Mouse (Mus musculus) ES-E14 (cell line): ENCODE measurements around the gene Paqr8. TPM values are rescaled to one million over a fixed set of nuclear protein-coding genes. Genes with fewer than 3 reads are reported as not detected.
"Not testable (repeated sequence)": the region's sequence is repeated elsewhere in the genome, so short reads cannot be mapped to it uniquely, and the experiment has no call there.

Source experiments
- DNase-seq: peaks from one replicate; pipeline ENCODE4 v3.0.0-alpha.2; 2013; ENCODE audit warnings: low read depth, low spot score
- H3K27ac ChIP-seq: 2 replicates; pipeline ENCODE4 v1.5.1; 2012; ENCODE audit warnings: low read depth, mild to moderate bottlenecking, low read length, moderate library complexity, mixed read lengths; ENCODE audit not compliant: poor library complexity, insufficient read depth, severe bottlenecking
- H3K36me3 ChIP-seq: 2 replicates; pipeline ENCODE4 v1.6.1; 2012; ENCODE audit warnings: mild to moderate bottlenecking, low read length, moderate library complexity, mixed read lengths; ENCODE audit not compliant: control insufficient read depth, poor library complexity, insufficient read depth, severe bottlenecking
- H3K4me1 ChIP-seq, 2 experiments: fragments of 150-350 bp in 1 of 2; sonication (generic) in 1 of 2; 2 replicates each; pipeline ENCODE4 v1.6.1; 2012; ENCODE audit warnings: low read length in 2 of 2, mild to moderate bottlenecking in 1 of 2, mixed read lengths in 1 of 2; ENCODE audit not compliant: control insufficient read depth in 2 of 2, insufficient read depth in 2 of 2, poor library complexity in 1 of 2
- H3K4me3 ChIP-seq, 2 experiments: fragments of 150-350 bp in 1 of 2; sonication (generic) in 1 of 2; 2 replicates each; pipeline ENCODE4 v1.5.1; 2012; ENCODE audit warnings: low read length in 2 of 2, low read depth in 1 of 2, mild to moderate bottlenecking in 1 of 2, mixed read lengths in 1 of 2; ENCODE audit not compliant: insufficient read depth in 1 of 2, poor library complexity in 1 of 2, severe bottlenecking in 1 of 2
- H3K9ac ChIP-seq: 2 replicates; pipeline ENCODE4 v1.6.1; 2012; ENCODE audit warnings: low read depth, mild to moderate bottlenecking, low read length, mixed read lengths; ENCODE audit not compliant: poor library complexity, insufficient read depth, severe bottlenecking
- H3K9me3 ChIP-seq: fragments of 150-350 bp; sonication (generic); 2 replicates; pipeline ENCODE4 v1.6.1; 2012; ENCODE audit warnings: low read depth, mild to moderate bottlenecking, low read length; ENCODE audit not compliant: control insufficient read depth, insufficient read depth
- CHD2 ChIP-seq: IDR thresholded peaks from 2 replicates; pipeline ENCODE4 v1.6.1; 2014; ENCODE audit warnings: mild to moderate bottlenecking, low read depth, low read length, inconsistent platforms
- HCFC1 ChIP-seq: IDR thresholded peaks from 2 replicates; pipeline ENCODE4 v1.6.1; 2012; ENCODE audit warnings: low read length, inconsistent platforms, borderline replicate concordance; ENCODE audit not compliant: insufficient read depth
- MAFK ChIP-seq: IDR thresholded peaks from 2 replicates; pipeline ENCODE4 v1.6.1; 2014; ENCODE audit warnings: mild to moderate bottlenecking, low read depth, low read length, inconsistent platforms; ENCODE audit not compliant: insufficient read depth
- ZC3H11A ChIP-seq: IDR thresholded peaks from 2 replicates; pipeline ENCODE4 v1.6.1; 2012; ENCODE audit warnings: low read depth, mild to moderate bottlenecking, inconsistent platforms, low read length, borderline replicate concordance
- ZNF384 ChIP-seq: IDR thresholded peaks from 2 replicates; pipeline ENCODE4 v1.6.1; 2012; ENCODE audit warnings: low read depth, low read length, inconsistent platforms
- in situ Hi-C, 2 experiments: fragments of 600-800 bp; cut with MboI; formaldehyde crosslinking; loops; one replicate each; pipeline ENCODE4 v1.15.1; 2025; ENCODE audit warnings: low sequenced_read_pairs in 2 of 2, inconsistent platforms in 1 of 2; ENCODE audit not compliant: unreplicated experiment in 2 of 2
- total RNA-seq: library from RNA; depleted of rRNA; stranded (reverse); fragments of 300-350 nt; gene quantifications from 2 replicates; pipeline ENCODE4 v1.2.3, GENCODE M21; 2012

Gene Paqr8
- total RNA-seq, 1 experiment, result 1.7 TPM

GRCm38 (mm10) chr1:20922612-20923399 is 32.4 kb downstream of the Paqr8 start:
- Histone ChIP-seq H3K27ac (no peak overlapping the region), H3K9me3 (no peaks in the 10 kb centered on the region), H3K4me3 (no peak overlapping the region), H3K9ac (no peak overlapping the region), H3K36me3 (no peaks in the 10 kb centered on the region), H3K4me1 (peaks cover 0 to 2% of the 10 kb centered on the region in 2 experiments; a peak in 1 of 4 replicates)
- in situ Hi-C loops, result no loop called here
- DNase-seq, result no peak
- TF ChIP-seq ZC3H11A (no peak), CHD2 (no peak), MAFK (no peak), HCFC1 (no peak), ZNF384 (no peak)

DNA sequence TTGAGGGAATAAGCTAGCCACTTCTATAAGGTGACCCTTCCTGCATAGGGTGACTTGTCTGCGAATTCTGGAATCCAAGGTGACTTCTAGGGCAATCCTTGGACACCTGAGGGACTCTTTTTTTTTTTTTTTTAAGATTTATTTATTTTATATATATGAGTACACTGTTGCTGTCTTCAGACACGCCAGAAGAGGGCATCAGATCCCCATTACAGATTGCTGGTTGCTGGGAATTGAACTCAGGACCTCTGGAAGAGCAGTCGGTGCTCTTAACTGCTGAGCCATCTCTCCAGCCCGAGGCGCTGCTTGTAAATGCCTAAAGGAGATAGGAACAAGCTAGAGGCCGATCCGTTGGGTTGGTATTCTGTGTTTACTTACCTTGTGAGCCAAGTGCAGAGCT is 34.9 kb downstream of the Paqr8 start:
- TF ChIP-seq ZNF384, result 0 out of 2 replicates have a peak, but pooled peaks have one; percentile 24
- H3K36me3 ChIP-seq, H3K4me1 ChIP-seq, in situ Hi-C loops, DNase-seq, H3K9ac ChIP-seq, H3K4me3 ChIP-seq, H3K27ac ChIP-seq, H3K9me3 ChIP-seq: not testable (repeated sequence)

GRCm38 (mm10) chr1:20925926-20926325 is 35.5 kb downstream of the Paqr8 start:
- in situ Hi-C loops, result no loop called here
- Histone ChIP-seq H3K4me1 (peaks cover 0 to under 1% of the 10 kb centered on the region in 2 experiments; a peak in 1 of 4 replicates), H3K9me3 (no peaks in the 10 kb centered on the region), H3K9ac (no peak overlapping the region), H3K4me3 (no peak overlapping the region), H3K36me3 (no peaks in the 10 kb centered on the region), H3K27ac (no peak overlapping the region)
- DNase-seq, result no peak
- TF ChIP-seq CHD2 (no peak), ZC3H11A (no peak), ZNF384 (no peak), MAFK (no peak), HCFC1 (no peak)

DNA sequence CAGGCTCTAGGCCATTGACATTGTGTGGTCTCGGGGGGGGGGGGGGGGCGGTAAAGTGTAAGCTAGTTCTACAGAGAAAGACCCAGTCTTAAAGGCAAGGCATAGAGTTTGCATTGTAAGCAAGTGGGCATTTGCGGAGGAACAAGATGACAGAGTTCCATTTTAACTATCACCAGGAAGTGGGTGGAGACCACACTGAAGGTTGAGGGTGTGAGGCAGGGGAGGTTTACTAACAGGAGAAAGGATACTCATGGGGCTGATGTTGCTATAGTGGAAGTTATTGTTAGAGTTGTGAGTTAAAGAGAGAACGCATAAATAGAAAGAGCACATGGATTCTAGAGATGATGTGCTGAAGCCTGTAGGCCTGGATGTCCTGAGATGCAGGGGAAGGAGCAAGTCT is 36.0 kb downstream of the Paqr8 start:
- H3K9ac ChIP-seq, result no peak overlapping the region
- H3K27ac ChIP-seq, result no peak overlapping the region
- no peak for TF ChIP-seq ZNF384
- H3K4me1 ChIP-seq, result no peaks in the 10 kb centered on the region
- H3K9me3 ChIP-seq, result no peaks in the 10 kb centered on the region
- H3K4me3 ChIP-seq, result no peak overlapping the region
- DNase-seq, result no peak
- in situ Hi-C loops, result no loop called here
- no peaks in the 10 kb centered on the region for H3K36me3 ChIP-seq

DNA sequence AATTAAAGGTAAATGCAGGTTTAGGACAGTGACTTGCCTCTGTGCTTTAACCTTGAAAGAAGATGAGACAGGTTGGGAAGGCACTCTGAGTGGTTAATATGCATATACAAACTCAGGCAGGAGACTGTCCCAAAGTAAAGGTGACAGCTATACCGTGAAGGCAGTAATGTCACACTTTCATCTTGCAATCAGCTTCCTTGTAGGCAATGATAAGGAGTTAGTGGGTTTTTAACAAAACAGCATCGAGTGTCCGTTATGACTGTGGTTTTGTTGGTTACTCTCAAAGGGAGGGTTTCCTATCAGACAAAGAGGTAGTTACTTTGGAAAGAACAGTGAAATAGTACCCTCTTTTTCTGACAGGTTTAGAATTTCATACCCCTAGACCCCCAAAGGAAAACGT is 38.1 kb downstream of the Paqr8 start:
- H3K9ac ChIP-seq, result no peak overlapping the region
- no peak for DNase-seq
- H3K27ac ChIP-seq, result no peak overlapping the region
- no peaks in the 10 kb centered on the region for H3K36me3 ChIP-seq
- in situ Hi-C loops, result no loop called here
- no peak overlapping the region for H3K4me3 ChIP-seq
- no peaks in the 10 kb centered on the region for H3K4me1 ChIP-seq
- H3K9me3 ChIP-seq, result no peaks in the 10 kb centered on the region
- no peak for TF ChIP-seq MAFK
- no peak for TF ChIP-seq HCFC1
- TF ChIP-seq CHD2, result no peak
- TF ChIP-seq ZC3H11A, result no peak
- no peak for TF ChIP-seq ZNF384
